Mouse (Mus musculus) cerebellum, adult 11-12 months (tissue): ENCODE measurements around the gene Hamp.

Experiments
- DNase-seq: peaks from one replicate; pipeline ENCODE4 v3.0.0; 2022

The Hamp gene

GRCm38 (mm10) chr7:30904042-30904441, 39.8 kb downstream of the Hamp start:
- DNase-seq = no peak

GRCm38 (mm10) chr7:30895217-30895616, 48.6 kb downstream of the Hamp start:
- DNase-seq = no peak

GRCm38 (mm10) chr7:30892515-30892914, 51.3 kb downstream of the Hamp start:
- DNase-seq = no peak
